Mouse (Mus musculus) hindbrain, postnatal 0 days (tissue): ENCODE measurements around the gene Gpr146. TPM values are rescaled to one million over a fixed set of nuclear protein-coding genes. Genes with fewer than 3 reads are reported as not detected.

Experiments
- ATAC-seq: fragments of 200-750 bp; cut with Nextera tagmentation; 2 replicates; pipeline ENCODE4 v1.8.0; 2017; ENCODE audit warnings: mild to moderate bottlenecking, moderate TSS enrichment, moderate library complexity
- DNase-seq: peaks from one replicate; pipeline ENCODE4 v3.0.0-alpha.2; 2015; ENCODE audit warnings: low spot score
- H3K27ac ChIP-seq: fragments of 300-500 bp; sonication (generic); 2 replicates; pipeline ENCODE4 v1.5.1; 2014; ENCODE audit warnings: mild to moderate bottlenecking
- H3K27me3 ChIP-seq: fragments of 300-500 bp; sonication (generic); 2 replicates; pipeline ENCODE4 v1.6.1; 2014; ENCODE audit warnings: low read length, mixed read lengths; ENCODE audit not compliant: insufficient read depth
- H3K36me3 ChIP-seq: fragments of 300-500 bp; sonication (generic); 2 replicates; pipeline ENCODE4 v1.6.1; 2014; ENCODE audit warnings: low read length, mixed read lengths; ENCODE audit not compliant: insufficient read depth
- H3K4me1 ChIP-seq: fragments of 300-500 bp; sonication (generic); 2 replicates; pipeline ENCODE4 v1.6.1; 2014; ENCODE audit warnings: antibody characterized with exemption, low read length, mixed read lengths; ENCODE audit not compliant: insufficient read depth
- H3K4me2 ChIP-seq: fragments of 300-500 bp; sonication (generic); 2 replicates; pipeline ENCODE4 v1.6.1; 2014; ENCODE audit warnings: low read depth, mild to moderate bottlenecking, low read length, moderate library complexity, mixed read lengths
- H3K4me3 ChIP-seq: fragments of 300-500 bp; sonication (generic); 2 replicates; pipeline ENCODE4 v1.5.1; 2014; ENCODE audit warnings: low read length
- H3K9ac ChIP-seq: fragments of 300-500 bp; sonication (generic); replicated peaks from 2 replicates; pipeline ENCODE4 v1.6.1; 2014; ENCODE audit warnings: mild to moderate bottlenecking, low read length, moderate library complexity, mixed read lengths
- H3K9me3 ChIP-seq: fragments of 300-500 bp; sonication (generic); 2 replicates; pipeline ENCODE4 v1.6.1; 2016; ENCODE audit warnings: low read length, mixed read lengths
- CTCF ChIP-seq: IDR thresholded peaks from 2 replicates; pipeline ENCODE4 v1.5.1; 2016; ENCODE audit warnings: antibody characterized with exemption, control low read depth, low read depth
- WGBS: fragments of 180-500 bp; shearing (Covaris S2); extraction: QIAGEN DNeasy Blood & Tissue Kit; methylation state at CpG from one replicate; pipeline ENCODE4 v1.1.7; 2014; 5-methylcytosine and 5-hydroxymethylcytosine counted together
- polyA plus RNA-seq: library from polyadenylated mRNA; unstranded; fragments of >200 nt; fragmentation: Nextera tagmentation; extraction: Ambion mirVana; gene quantifications from 2 replicates; pipeline ENCODE4 v1.2.1, GENCODE M21; 2015
- total RNA-seq: library from RNA; depleted of rRNA; stranded (reverse); fragments of >200 nt; gene quantifications from 2 replicates; pipeline ENCODE4 v1.2.3, GENCODE M21; 2014

The Gpr146 gene
- total and polyA plus RNA-seq, 2 experiments from 2014 or later, result 4.4 to 8.1 TPM

DNA sequence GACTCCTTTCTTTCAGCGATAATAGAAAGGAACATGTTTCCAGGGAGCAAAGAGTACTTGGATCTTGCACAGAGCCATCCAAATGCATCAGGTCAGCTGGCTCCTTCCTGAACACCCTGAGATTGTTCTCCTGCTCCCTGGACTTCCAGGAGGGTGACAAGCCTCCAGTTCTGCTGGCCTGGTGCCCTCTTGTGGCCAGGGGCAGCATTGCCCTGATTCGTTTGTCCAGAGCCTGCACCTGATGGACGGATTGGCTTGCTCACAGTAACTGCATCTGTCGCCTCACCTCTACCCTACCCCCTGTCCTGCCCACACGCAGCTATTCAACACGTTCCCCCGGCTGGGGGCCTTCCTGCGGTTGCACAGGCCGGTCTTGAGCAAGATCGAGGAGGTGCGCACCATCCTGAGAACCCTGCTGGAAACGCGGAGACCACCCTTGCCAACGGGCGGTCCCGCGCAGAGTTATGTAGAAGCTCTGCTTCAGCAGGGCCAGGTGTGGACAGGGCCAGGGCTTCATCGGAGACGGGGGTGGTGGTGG, 22.2 kb upstream of the Gpr146 start:
- H3K27me3 ChIP-seq, result no peaks in the 10 kb centered on the region
- H3K4me2 ChIP-seq, result no peak overlapping the region
- TF ChIP-seq CTCF, result peak; percentile 97
- ATAC-seq (0 out of 2 replicates have a peak, but pooled peaks have one; percentile 36), DNase-seq (peak; percentile 75)
- no peaks in the 10 kb centered on the region for H3K4me1 ChIP-seq
- H3K36me3 ChIP-seq, result no peaks in the 10 kb centered on the region
- WGBS, result 37% methylated on average over 19 of the region's 19 CpGs
- no peak overlapping the region for H3K27ac ChIP-seq
- H3K9me3 ChIP-seq, result no peaks in the 10 kb centered on the region
- H3K4me3 ChIP-seq, result no peak overlapping the region
- no peak overlapping the region for H3K9ac ChIP-seq

DNA sequence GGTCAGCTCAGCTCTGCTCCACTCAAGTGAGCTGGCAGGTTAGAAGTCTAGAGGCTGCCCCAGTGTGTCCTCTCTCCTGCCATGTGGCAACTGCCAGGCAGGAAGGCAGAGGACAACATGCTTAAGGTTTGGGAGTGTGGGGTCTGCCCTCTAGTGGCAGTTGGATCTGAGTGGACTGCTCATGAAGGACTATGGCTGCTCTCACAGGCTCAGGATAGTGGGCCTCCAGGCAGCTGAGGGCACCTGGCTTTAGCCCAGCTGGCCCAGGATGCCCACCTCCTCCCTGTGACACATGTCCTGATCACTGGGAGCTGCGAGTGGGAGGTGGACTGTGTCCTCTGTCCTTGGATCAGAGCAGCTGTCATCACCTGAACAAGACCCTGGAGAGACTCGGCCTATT, 18.8 kb upstream of the Gpr146 start:
- no peak overlapping the region for H3K4me3 ChIP-seq
- 80% methylated on average over 2 of the region's 2 CpGs for WGBS
- peak; percentile 78 for TF ChIP-seq CTCF

DNA sequence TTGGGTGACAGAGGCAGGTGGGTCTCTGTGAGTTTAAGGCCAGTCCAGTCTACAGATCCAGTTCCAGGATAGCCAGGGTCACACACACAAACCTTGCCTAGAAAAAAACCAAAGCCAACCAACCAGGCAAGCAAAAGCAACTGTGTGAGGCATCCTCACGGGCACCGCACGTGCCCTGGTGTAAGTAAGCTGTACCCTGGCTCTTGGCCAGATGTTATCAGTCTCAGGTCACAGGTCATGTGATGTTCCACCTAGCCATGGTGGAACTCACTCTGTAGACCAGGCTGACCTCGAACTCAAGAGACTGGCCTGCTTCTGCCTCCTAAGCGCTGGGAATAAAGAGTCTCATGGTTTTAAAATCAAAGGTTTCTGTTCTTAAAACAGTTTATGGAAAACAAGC, 18.3 kb upstream of the Gpr146 start:
- ATAC-seq, result no peak
- Histone ChIP-seq H3K36me3 (no peaks in the 10 kb centered on the region), H3K9ac (no peak overlapping the region), H3K9me3 (no peaks in the 10 kb centered on the region), H3K4me2 (no peak overlapping the region), H3K4me3 (no peak overlapping the region), H3K4me1 (0 out of 2 replicates have a peak, but pooled peaks cover under 1% of the 10 kb centered on the region), H3K27me3 (no peaks in the 10 kb centered on the region), H3K27ac (no peak overlapping the region)
- WGBS, result 84% methylated on average over 5 of the region's 5 CpGs
- DNase-seq, result no peak
- no peak for TF ChIP-seq CTCF

More for the DNA sequence above, 18.8 kb upstream of the Gpr146 start:
- H3K4me1 ChIP-seq, result no peaks in the 10 kb centered on the region
- no peak overlapping the region for H3K9ac ChIP-seq
- H3K4me2 ChIP-seq, result no peak overlapping the region
- no peaks in the 10 kb centered on the region for H3K27me3 ChIP-seq
- no peaks in the 10 kb centered on the region for H3K9me3 ChIP-seq
- ATAC-seq (peak; percentile 57), DNase-seq (peak; percentile 64)
- no peaks in the 10 kb centered on the region for H3K36me3 ChIP-seq
- no peak overlapping the region for H3K27ac ChIP-seq

DNA sequence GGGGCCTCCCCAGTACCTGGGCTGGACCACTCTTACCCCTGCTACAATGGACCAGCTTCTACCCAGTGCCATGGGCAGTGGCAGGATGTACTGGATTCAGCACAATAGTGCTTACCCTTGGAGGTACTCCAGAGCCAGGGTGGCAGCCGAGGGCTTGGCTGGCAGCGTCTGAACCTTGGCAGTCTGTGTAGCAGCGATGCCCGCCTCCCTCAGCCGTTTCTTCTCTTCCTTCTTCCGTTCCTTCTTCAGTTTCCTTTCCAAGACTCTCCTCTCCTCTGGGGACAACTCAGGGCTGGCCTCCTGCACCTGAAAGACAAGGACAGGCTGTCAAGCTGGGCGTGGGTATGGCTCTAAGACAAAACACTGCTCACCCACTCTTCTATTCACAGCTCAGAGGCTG, 13.6 kb upstream of the Gpr146 start:
- Histone ChIP-seq H3K27ac (no peak overlapping the region; the same call in 1 of the 2 replicates), H3K27me3 (no peaks in the 10 kb centered on the region), H3K4me1 (0 out of 2 replicates have a peak, but pooled peaks cover 2% of the 10 kb centered on the region), H3K4me2 (no peak overlapping the region), H3K9ac (no peak overlapping the region), H3K4me3 (no peak overlapping the region), H3K36me3 (no peaks in the 10 kb centered on the region), H3K9me3 (no peaks in the 10 kb centered on the region)
- no peak for TF ChIP-seq CTCF
- ATAC-seq, result no peak
- 55% methylated on average over 7 of the region's 7 CpGs for WGBS
- DNase-seq, result no peak

DNA sequence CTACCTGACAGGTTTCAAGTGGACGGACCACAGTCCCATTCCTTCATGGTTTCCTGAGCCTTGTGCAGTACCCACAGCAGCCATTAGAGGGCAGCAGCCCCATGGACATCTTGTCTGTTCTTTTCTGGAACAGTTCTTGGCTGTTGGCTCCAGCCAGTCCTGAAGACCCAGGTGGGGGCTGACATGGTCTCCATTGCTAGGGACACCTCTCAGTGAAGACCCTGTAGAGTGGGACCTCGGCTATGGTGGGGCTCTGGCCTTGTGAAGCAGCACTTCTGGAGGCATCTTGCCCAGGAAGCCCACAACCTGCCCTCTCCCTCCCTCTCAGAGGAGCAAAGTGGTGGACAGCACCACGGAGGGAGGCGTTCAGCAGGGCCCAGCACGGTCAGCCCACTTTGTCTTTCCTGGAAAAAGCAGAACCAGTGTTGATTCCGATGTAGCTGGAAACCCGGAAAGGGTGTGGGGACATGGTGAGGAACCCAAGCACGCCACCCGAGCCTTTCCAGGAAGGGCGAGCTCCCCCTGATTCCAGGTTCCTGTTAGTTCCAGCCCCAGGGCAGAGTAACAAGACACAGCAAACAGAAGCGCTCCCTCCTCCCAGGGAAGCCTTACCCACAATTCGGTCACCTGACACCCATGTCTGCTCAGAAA, 13.1 kb upstream of the Gpr146 start:
- Histone ChIP-seq H3K4me1 (0 out of 2 replicates have a peak, but pooled peaks cover 2% of the 10 kb centered on the region), H3K27ac (peak overlapping the region; percentile 65; the same call in 1 of the 2 replicates), H3K27me3 (no peaks in the 10 kb centered on the region), H3K9ac (no peak overlapping the region), H3K4me2 (no peak overlapping the region), H3K4me3 (no peak overlapping the region), H3K9me3 (no peaks in the 10 kb centered on the region), H3K36me3 (no peaks in the 10 kb centered on the region)
- ATAC-seq (peak; percentile 74), DNase-seq (peak; percentile 92)
- WGBS, result 36% methylated on average over 12 of the region's 12 CpGs
- TF ChIP-seq CTCF, result peak; percentile 99

DNA sequence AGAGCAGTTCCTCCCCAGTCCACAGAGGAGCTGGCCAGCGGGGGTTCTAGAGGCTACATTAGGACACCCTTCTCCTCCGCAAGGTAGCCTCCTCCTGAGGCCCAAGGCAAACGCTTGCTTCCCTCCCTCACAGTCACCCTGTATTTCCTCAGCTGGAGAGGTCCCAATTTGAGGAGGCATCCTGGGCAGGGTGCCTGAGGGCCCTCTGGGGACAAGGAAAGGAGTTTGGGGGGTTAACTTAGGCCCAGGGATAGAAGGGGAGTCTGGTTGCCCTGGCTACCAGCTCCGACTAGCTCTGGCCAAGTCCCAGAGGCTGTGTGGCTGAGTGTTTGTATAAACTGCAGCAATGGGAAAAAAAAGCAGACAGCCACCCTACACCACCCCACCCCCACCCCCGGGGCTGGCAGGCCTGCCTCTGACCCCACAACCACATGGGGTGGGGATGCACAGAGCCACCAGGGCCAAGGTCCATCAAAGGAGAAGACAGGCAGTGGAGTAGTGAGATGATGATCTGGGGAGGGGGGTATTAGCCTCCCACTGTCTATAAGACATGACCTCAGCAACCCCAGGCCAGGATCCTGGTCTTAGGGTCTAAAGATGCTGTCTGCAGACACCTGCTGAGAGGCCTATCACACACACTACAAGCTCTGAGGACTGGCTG, 12.5 kb upstream of the Gpr146 start:
- H3K4me3 ChIP-seq, result no peak overlapping the region
- ATAC-seq, result peak; percentile 55
- WGBS, result 28% methylated on average over 5 of the region's 5 CpGs
- H3K4me2 ChIP-seq, result no peak overlapping the region
- H3K27ac ChIP-seq, result peak overlapping the region; percentile 65; the same call in 1 of the 2 replicates
- no peaks in the 10 kb centered on the region for H3K9me3 ChIP-seq
- no peak overlapping the region for H3K9ac ChIP-seq
- H3K36me3 ChIP-seq, result no peaks in the 10 kb centered on the region
- DNase-seq, result peak; percentile 58
- no peaks in the 10 kb centered on the region for H3K27me3 ChIP-seq
- TF ChIP-seq CTCF, result no peak
- H3K4me1 ChIP-seq, result peaks cover 2% of the 10 kb centered on the region; the same call in 1 of the 2 replicates
